Mouse (Mus musculus) ES-Bruce4 (cell line): ENCODE measurements around the gene Klhl8.

ENCODE experiments used
- CTCF ChIP-seq: IDR thresholded peaks from one replicate; pipeline ENCODE4 v1.8.1; 2011; ENCODE audit warnings: low read depth, low read length
- EP300 ChIP-seq: IDR thresholded peaks from 2 replicates; pipeline ENCODE4 v1.6.1; 2011; ENCODE audit warnings: low read depth, low read length; ENCODE audit not compliant: insufficient read depth
- POLR2A ChIP-seq: IDR thresholded peaks from one replicate; pipeline ENCODE4 v1.8.1; 2011; ENCODE audit warnings: low read length; ENCODE audit not compliant: insufficient read depth

DNA sequence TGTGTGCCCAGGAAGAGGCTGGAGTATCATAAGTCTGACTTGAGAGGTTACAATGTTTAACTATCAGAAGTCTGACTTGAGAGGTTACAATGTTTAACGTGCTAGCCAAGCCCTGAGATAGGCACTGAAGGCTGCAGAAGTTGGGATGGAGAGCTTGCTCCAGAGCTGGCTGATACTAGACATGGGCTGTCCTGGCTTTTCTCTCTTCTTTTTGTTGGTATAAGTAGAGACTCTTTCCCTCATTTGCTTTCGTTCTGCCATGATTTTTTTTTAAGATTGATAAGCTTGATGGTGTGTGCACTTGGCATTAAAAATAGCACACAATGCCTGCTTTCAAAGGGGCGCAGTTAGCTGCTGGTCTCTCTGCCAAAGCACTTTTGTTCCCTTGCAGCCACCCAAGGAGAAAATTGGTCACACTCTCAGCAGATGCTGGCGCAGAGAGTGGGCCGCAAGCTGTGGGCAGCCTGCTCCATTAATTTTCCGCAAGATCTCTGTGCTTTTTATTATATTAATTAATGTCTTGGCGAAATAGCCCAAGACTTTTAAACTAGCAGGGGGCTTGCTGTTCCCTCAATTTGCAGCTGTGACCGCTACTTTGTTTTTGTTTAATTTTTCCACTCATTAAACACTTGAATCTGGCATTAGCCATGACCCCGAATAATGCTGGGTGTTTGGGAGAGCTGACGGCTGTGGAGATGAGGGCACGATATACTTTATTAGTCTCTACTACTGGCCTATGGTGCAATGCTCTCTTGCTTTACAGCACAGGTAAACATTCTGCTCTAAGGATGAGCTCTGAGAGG lies 27.7 kb upstream of the Klhl8 start:
- no peak for TF ChIP-seq EP300
- no peak for TF ChIP-seq POLR2A
- no peak for TF ChIP-seq CTCF
